14 mouse cellular contexts compared by ENCODE assay signal in the genomic region with DNA sequence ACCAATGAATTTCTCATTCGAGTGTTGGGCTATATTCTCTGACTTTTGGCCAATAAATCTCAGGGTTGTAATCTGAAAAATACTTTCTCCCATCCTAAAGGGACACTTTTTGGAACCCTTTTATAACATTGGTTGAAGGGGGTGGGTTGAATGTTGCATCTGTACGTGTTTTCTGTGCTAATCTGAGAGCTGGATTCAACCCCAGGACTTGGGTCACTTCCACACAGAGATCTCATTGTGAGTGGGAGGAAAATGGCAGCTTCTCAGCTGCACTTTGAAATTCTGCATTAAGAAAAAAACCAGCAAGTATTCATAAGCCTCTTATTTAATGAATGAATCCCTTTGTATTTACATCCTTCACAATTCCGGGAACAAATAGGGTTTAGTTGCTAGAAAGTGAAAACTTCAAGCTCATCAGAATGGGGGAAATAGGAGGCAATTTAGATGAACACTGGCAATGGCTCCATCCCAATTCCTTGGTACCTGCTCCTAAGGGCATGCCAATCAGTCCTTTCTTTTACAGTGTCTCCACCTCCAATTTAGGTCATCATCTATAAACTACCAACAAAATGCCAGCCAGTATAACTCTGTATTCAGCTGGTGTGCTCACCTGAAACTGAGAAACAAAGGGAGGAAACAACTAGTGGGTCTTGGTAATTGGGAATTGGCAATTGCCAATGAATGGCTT.
"Had no signal": no experiment of that assay in that cellular context is flagged by ENCODE, and none has a peak within 500 bp of the region (broad histone marks: within the 10 kb centered on the region; RNA-seq: fewer than 3 reads in every experiment).

No protein-coding gene starts in this region.

- H3K9ac ChIP-seq: limb, embryonic 12.5 days; liver, embryonic 14.5 days; neural tube, embryonic 12.5 days had no signal

- H3K36me3 ChIP-seq: limb, embryonic 12.5 days; neural tube, embryonic 12.5 days had no signal

- H3K4me3 ChIP-seq: left cerebral cortex, adult 2 months; limb, embryonic 12.5 days; neural tube, embryonic 12.5 days had no signal

- H3K27ac ChIP-seq: kidney, postnatal 0 days; left cerebral cortex, adult 2 months; limb, embryonic 12.5 days; liver, embryonic 14.5 days; neural tube, embryonic 12.5 days had no signal

- H3K27me3 ChIP-seq: limb, embryonic 12.5 days; neural tube, embryonic 12.5 days had no signal

- DNase-seq: kidney, adult 11 months; kidney, adult 9 months; kidney, postnatal 36 days; lung, adult 18-20 months; lung, postnatal 36 days; midbrain, embryonic 14.5 days; right cerebral cortex, postnatal 25 days; thymus, adult 18-20 months; thymus, postnatal 14 days had no signal

- H3K4me2 ChIP-seq: limb, embryonic 12.5 days; neural tube, embryonic 12.5 days had no signal

- H3K9me3 ChIP-seq: limb, embryonic 12.5 days; neural tube, embryonic 12.5 days had no signal

- H3K4me1 ChIP-seq: limb, embryonic 12.5 days; neural tube, embryonic 12.5 days had no signal
